Mouse (Mus musculus) midbrain, embryonic 12.5 days (tissue): ENCODE results near the gene Klhl42. TPM values are rescaled to one million over a fixed set of nuclear protein-coding genes. Genes with fewer than 3 reads are reported as not detected.

Source experiments
- ATAC-seq: fragments of 200-750 bp; cut with Nextera tagmentation; 2 replicates; pipeline ENCODE4 v1.8.0; 2017; ENCODE audit warnings: low read depth, moderate TSS enrichment, moderate library complexity; ENCODE audit not compliant: low FRiP score
- H3K27ac ChIP-seq: fragments of 300-500 bp; sonication (generic); replicated peaks from 2 replicates; pipeline ENCODE4 v1.5.1; 2016; ENCODE audit warnings: mild to moderate bottlenecking
- H3K27me3 ChIP-seq: fragments of 300-500 bp; sonication (generic); 2 replicates; pipeline ENCODE4 v1.6.1; 2016; ENCODE audit warnings: mild to moderate bottlenecking
- H3K36me3 ChIP-seq: fragments of 300-500 bp; sonication (generic); 2 replicates; pipeline ENCODE4 v1.6.1; 2016
- H3K4me1 ChIP-seq: fragments of 300-500 bp; sonication (generic); 2 replicates; pipeline ENCODE4 v1.6.1; 2016
- H3K4me2 ChIP-seq: fragments of 300-500 bp; sonication (generic); replicated peaks from 2 replicates; pipeline ENCODE4 v1.6.1; 2016; ENCODE audit warnings: mild to moderate bottlenecking, moderate library complexity
- H3K4me3 ChIP-seq: fragments of 300-500 bp; sonication (generic); 2 replicates; pipeline ENCODE4 v1.5.1; 2016; ENCODE audit warnings: mild to moderate bottlenecking
- H3K9ac ChIP-seq: fragments of 300-500 bp; sonication (generic); replicated peaks from 2 replicates; pipeline ENCODE4 v1.6.1; 2016; ENCODE audit warnings: mild to moderate bottlenecking, moderate library complexity
- H3K9me3 ChIP-seq: fragments of 300-500 bp; sonication (generic); 2 replicates; pipeline ENCODE4 v1.6.1; 2016; ENCODE audit warnings: mild to moderate bottlenecking
- WGBS: fragments of 180-500 bp; shearing (Covaris S2); methylation state at CpG from one replicate; pipeline ENCODE4 v1.1.7; 2016; 5-methylcytosine and 5-hydroxymethylcytosine counted together
- polyA plus RNA-seq: library from polyadenylated mRNA; unstranded; fragments of >200 nt; fragmentation: Nextera tagmentation; extraction: Ambion mirVana; gene quantifications from 2 replicates; pipeline ENCODE4 v1.2.1, GENCODE M21; 2016

Gene Klhl42
- polyA plus RNA-seq, 1 experiment from 2014 or later = 8.2 TPM

GRCm38 (mm10) chr6:147161818-147162584 lies 70.8 kb downstream of the Klhl42 start:
- Histone ChIP-seq H3K4me3 (no peak overlapping the region), H3K9me3 (no peaks in the 10 kb centered on the region), H3K36me3 (no peaks in the 10 kb centered on the region), H3K4me1 (no peaks in the 10 kb centered on the region), H3K27ac (no peak overlapping the region), H3K27me3 (no peaks in the 10 kb centered on the region), H3K4me2 (no peak overlapping the region), H3K9ac (no peak overlapping the region)
- ATAC-seq = no peak
- WGBS = 74% methylated on average over 5 of the region's 5 CpGs

Other genes starting within 250 kb of the Klhl42 start
- not detected in 2 replicates for gene Smco2, start 241.3 kb upstream of the Klhl42 start, polyA plus RNA-seq
- gene Ppfibp1, start 202.9 kb upstream of the Klhl42 start, polyA plus RNA-seq = 25.0 and 25.8 TPM in 2 replicates
- gene 1700034J05Rik, start 137.0 kb upstream of the Klhl42 start, polyA plus RNA-seq = 0.15 TPM in 1 of 2 replicates, not detected in the other
- 0.42 and 0.81 TPM in 2 replicates for gene Rep15, start 58.8 kb upstream of the Klhl42 start, polyA plus RNA-seq
- 70.6 and 83.0 TPM in 2 replicates for gene Mrps35, start 48.6 kb upstream of the Klhl42 start, polyA plus RNA-seq
- 0.21 and 0.32 TPM in 2 replicates for gene Mansc4, start 4.3 kb upstream of the Klhl42 start, polyA plus RNA-seq
- gene Pthlh, start 172.8 kb downstream of the Klhl42 start, polyA plus RNA-seq = 0.85 and 1.2 TPM in 2 replicates